Mouse (Mus musculus) liver, embryonic 12.5 days (tissue): ENCODE results near the gene Nup188. TPM values are rescaled to one million over a fixed set of nuclear protein-coding genes. Genes with fewer than 3 reads are reported as not detected.

Experiments
- ATAC-seq: fragments of 200-750 bp; cut with Nextera tagmentation; 2 replicates; pipeline ENCODE4 v1.8.0; 2017; ENCODE audit warnings: moderate number of reproducible peaks, mild to moderate bottlenecking, moderate library complexity
- H3K27ac ChIP-seq: fragments of 300-500 bp; sonication (generic); 2 replicates; pipeline ENCODE4 v1.5.1; 2016; ENCODE audit warnings: mild to moderate bottlenecking
- H3K27me3 ChIP-seq: fragments of 300-500 bp; sonication (generic); replicated peaks from 2 replicates; pipeline ENCODE4 v1.6.1; 2016; ENCODE audit warnings: mild to moderate bottlenecking, moderate library complexity
- H3K36me3 ChIP-seq: fragments of 300-500 bp; sonication (generic); 2 replicates; pipeline ENCODE4 v1.6.1; 2016; ENCODE audit warnings: mild to moderate bottlenecking, moderate library complexity
- H3K4me1 ChIP-seq: fragments of 300-500 bp; sonication (generic); 2 replicates; pipeline ENCODE4 v1.6.1; 2016
- H3K4me2 ChIP-seq: fragments of 300-500 bp; sonication (generic); 2 replicates; pipeline ENCODE4 v1.6.1; 2016; ENCODE audit warnings: mild to moderate bottlenecking, moderate library complexity
- H3K4me3 ChIP-seq: fragments of 300-500 bp; sonication (generic); 2 replicates; pipeline ENCODE4 v1.5.1; 2016; ENCODE audit warnings: mild to moderate bottlenecking, moderate library complexity
- H3K9ac ChIP-seq: fragments of 300-500 bp; sonication (generic); 2 replicates; pipeline ENCODE4 v1.6.1; 2016; ENCODE audit warnings: mild to moderate bottlenecking, moderate library complexity
- H3K9me3 ChIP-seq: fragments of 300-500 bp; sonication (generic); replicated peaks from 2 replicates; pipeline ENCODE4 v1.6.1; 2016; ENCODE audit warnings: mild to moderate bottlenecking, moderate library complexity
- WGBS: fragments of 180-500 bp; shearing (Covaris S2); methylation state at CpG from one replicate; pipeline ENCODE4 v1.1.7; 2016; ENCODE audit not compliant: insufficient replicate concordance; 5-methylcytosine and 5-hydroxymethylcytosine counted together
- polyA plus RNA-seq: library from polyadenylated mRNA; unstranded; fragments of >200 nt; fragmentation: Nextera tagmentation; extraction: Ambion mirVana; gene quantifications from 2 replicates; pipeline ENCODE4 v1.2.1, GENCODE M21; 2016

The Nup188 gene
- polyA plus RNA-seq, 1 experiment from 2014 or later, result 23.9 TPM

DNA sequence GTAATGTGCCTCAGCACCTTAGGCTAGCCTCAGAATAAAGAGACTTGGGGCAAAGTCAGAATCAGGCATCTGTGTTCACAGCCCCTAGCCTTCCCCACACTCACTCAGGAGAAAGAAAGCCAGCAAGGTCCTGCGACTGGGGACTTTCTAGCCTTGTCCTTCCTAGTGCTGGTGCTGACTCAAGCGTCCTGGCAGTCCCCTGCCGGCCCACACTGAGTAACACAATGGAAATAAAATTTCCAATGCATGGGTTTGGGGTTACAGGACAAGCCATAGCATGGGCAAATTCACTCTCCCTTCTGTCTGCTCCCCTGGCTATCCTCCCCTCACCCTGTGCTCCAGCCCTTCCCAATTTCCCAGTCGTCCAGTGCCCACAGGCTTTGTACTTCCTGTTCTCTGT, 17.8 kb upstream of the Nup188 start:
- peak overlapping the region; percentile 53 for H3K27ac ChIP-seq
- H3K4me2 ChIP-seq, result no peak overlapping the region
- 55% methylated on average over 4 of the region's 4 CpGs for WGBS

DNA sequence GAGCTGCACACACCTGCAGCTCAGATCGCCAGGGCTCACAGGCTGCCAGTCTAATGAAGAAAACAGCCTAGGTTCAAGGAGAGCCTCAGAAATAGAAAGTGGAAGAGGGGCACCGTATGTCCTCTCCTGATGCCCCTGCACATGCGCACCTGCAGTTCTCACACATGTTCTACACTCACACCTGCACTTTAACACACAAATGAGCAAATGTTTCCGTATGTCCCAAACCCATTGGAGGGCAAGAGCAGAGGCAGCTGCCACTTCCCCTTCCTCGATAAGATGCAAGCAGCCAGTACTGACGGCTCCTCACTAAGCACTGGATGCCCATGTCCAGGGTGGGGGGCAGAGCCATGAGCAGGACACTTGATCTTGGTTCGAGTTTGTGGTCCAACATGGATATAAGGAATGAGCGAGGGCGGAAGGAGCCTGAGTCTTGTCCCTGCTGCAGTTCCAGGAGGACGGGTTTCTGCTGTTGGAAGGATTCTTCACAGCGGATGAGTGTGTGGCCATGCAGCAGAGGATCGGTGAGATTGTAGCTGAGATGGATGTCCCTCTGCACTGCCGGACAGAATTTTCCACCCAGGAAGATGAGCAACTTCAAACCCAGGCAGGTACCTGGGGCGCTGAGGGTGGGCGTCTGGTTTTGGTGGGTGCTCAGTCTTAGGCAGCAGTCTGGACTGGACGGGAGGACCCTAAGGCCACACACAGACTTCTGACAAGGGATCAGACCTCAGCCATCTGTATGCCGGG, 16.8 kb upstream of the Nup188 start:
- Histone ChIP-seq H3K4me1 (peaks cover 34% of the 10 kb centered on the region), H3K9me3 (no peaks in the 10 kb centered on the region), H3K4me3 (no peak overlapping the region), H3K27ac (no peak overlapping the region), H3K4me2 (no peak overlapping the region), H3K27me3 (no peaks in the 10 kb centered on the region), H3K9ac (no peak overlapping the region), H3K36me3 (peaks cover 12% of the 10 kb centered on the region)
- no peak for ATAC-seq
- WGBS, result 68% methylated on average over 17 of the region's 17 CpGs

More for the DNA sequence above, 17.8 kb upstream of the Nup188 start:
- H3K36me3 ChIP-seq, result peaks cover 22% of the 10 kb centered on the region
- H3K4me3 ChIP-seq, result no peak overlapping the region
- no peak for ATAC-seq
- no peak overlapping the region for H3K9ac ChIP-seq
- peaks cover 34% of the 10 kb centered on the region for H3K4me1 ChIP-seq
- H3K9me3 ChIP-seq, result no peaks in the 10 kb centered on the region
- no peaks in the 10 kb centered on the region for H3K27me3 ChIP-seq

DNA sequence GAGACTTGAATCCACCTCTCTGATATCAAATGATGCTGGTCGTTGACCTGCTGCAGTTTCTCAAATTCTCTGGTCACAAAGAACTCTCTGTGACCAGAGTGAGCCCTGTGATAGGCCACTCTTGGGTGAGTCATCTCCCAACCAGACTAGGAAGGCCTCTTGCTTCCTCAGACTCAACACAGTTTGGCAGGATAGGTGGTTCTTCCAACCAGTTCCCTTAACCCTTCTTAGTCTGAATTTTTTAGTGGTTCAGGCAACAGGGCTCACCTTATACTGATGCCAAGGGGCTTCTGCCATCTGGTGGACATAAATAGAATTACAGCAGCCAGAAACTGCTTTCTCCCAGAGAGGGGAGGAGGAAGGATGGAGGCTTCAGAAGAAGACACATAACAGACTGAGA, 16.1 kb upstream of the Nup188 start:
- ATAC-seq, result peak; percentile 55; the same call in 1 of the 2 replicates
- WGBS, result 12% methylated on average over 1 of the region's 1 CpGs
- no peak overlapping the region for H3K27ac ChIP-seq

DNA sequence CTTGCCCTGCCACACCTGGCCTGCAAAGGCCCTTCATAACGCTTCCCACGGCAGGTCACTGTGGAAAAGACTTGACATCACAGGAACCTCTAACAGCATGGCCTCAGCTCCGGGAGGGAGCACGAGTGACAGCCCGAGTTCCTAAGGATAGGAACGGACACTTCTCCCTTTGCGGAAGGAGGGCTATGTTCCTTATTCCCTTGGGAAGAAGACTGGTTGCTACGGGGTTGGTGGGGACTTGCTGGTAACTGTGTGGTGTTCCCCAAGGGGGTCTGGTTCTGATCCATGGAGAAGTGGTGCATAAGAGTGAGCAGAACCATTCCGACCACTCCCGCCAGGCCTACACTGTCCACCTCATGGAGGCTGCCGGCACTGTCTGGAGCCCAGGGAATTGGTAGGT, 5.5 kb upstream of the Nup188 start, which contains the start of gene Gm28038:
Gene Gm28038, plus strand, starts transcription at position 301 of the 400 bp plus-strand sequence.
- no peak for ATAC-seq
- WGBS, result 79% methylated on average over 11 of the region's 11 CpGs

More for the DNA sequence above, 16.1 kb upstream of the Nup188 start:
- H3K9ac ChIP-seq, result no peak overlapping the region
- no peaks in the 10 kb centered on the region for H3K9me3 ChIP-seq
- H3K4me1 ChIP-seq, result peaks cover 29% of the 10 kb centered on the region
- H3K27me3 ChIP-seq, result no peaks in the 10 kb centered on the region
- no peak overlapping the region for H3K4me3 ChIP-seq
- H3K36me3 ChIP-seq, result peaks cover 5% of the 10 kb centered on the region; the same call in 1 of the 2 replicates
- H3K4me2 ChIP-seq, result no peak overlapping the region

DNA sequence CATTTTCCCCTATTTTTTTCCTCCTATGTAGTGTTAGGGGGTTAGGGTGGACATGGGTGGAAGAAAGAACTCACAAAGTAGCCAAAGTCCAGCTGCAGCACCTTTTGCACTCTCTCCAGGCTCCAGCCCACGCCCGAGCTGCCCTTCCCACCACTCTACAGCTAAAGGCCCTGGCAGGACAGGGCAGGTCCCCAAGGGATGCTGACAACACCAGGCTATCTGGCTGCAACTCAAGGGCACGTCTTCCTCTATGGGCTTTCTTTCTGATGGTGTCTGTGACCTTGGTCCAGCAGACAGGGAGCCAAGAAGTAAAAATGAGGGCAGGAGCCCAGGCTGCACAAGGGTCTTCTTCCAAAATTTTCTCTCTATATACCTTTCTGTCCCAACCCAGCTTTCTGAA, 4.5 kb upstream of the Nup188 start:
- H3K36me3 ChIP-seq, result peaks cover 28% of the 10 kb centered on the region
- no peak for ATAC-seq
- H3K4me1 ChIP-seq, result peaks cover 15% of the 10 kb centered on the region
- H3K27ac ChIP-seq, result no peak overlapping the region; the same call in 1 of the 2 replicates
- no peaks in the 10 kb centered on the region for H3K9me3 ChIP-seq
- H3K27me3 ChIP-seq, result no peaks in the 10 kb centered on the region
- H3K9ac ChIP-seq, result no peak overlapping the region
- no peak overlapping the region for H3K4me2 ChIP-seq
- WGBS, result 62% methylated on average over 3 of the region's 3 CpGs
- H3K4me3 ChIP-seq, result no peak overlapping the region

More for the DNA sequence above, 5.5 kb upstream of the Nup188 start, which contains the start of gene Gm28038:
- Histone ChIP-seq H3K9me3 (no peaks in the 10 kb centered on the region), H3K27me3 (no peaks in the 10 kb centered on the region), H3K9ac (no peak within 1 kb of the TSS), H3K4me1 (peaks cover 15% of the 10 kb centered on the region), H3K4me2 (no peak within 1 kb of the TSS), H3K36me3 (peaks cover 28% of the 10 kb centered on the region), H3K4me3 (no peak within 1 kb of the TSS), H3K27ac (no peak within 1 kb of the TSS; the same call in 1 of the 2 replicates)

DNA sequence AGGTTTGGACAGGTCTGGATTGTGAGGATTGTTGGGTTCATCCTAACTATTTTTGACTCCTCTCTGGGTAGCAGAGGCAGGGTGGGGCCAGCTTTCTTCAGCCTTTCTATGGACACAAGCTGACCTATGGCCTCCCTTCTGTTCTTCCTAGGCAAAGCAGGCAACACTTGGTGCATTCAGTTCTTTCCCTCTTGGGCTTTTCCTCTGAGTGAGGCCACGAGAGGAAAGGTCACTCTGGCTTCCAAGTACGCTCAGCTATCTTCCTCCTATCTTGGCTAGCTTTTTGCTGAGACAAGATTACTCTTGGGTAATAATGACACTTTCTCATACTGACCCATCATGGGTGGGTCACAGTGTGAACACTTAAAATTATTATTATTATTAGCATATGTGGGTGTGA, 3.0 kb upstream of the Nup188 start:
- Histone ChIP-seq H3K36me3 (peaks cover 24% of the 10 kb centered on the region), H3K27ac (no peak overlapping the region), H3K4me2 (no peak overlapping the region), H3K4me1 (peaks cover 29% of the 10 kb centered on the region), H3K9ac (no peak overlapping the region), H3K27me3 (no peaks in the 10 kb centered on the region), H3K9me3 (0 out of 2 replicates have a peak, but pooled peaks cover under 1% of the 10 kb centered on the region), H3K4me3 (no peak overlapping the region)
- WGBS, result 85% methylated on average over 2 of the region's 2 CpGs
- no peak for ATAC-seq

DNA sequence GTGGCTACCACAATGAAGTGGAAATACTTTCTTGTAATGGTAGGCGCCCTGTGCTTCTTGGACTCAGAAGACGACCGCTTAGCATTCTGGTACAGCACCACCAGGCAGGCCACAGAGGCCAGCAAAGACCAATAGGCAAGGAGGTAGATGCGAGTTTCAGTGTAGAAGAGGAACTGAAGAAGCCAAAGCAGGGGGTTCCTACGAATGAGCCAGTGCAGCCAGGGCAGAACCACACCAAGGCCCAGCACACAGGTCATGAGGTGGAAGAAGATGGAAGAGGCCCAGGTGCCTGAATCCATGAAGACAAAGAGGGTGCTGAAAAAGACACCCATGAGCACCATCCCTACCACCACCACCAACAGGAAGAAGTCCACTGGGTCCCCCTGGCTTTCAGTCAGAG, 1.2 kb upstream of the Nup188 start:
- peak overlapping the region; percentile 94 for H3K9ac ChIP-seq
- peaks cover 35% of the 10 kb centered on the region for H3K4me1 ChIP-seq
- no peaks in the 10 kb centered on the region for H3K27me3 ChIP-seq
- peak overlapping the region; percentile 91 for H3K4me3 ChIP-seq
- ATAC-seq, result no peak
- 0 out of 2 replicates have a peak, but pooled peaks cover 3% of the 10 kb centered on the region for H3K9me3 ChIP-seq
- WGBS, result 72% methylated on average over 5 of the region's 5 CpGs
- H3K4me2 ChIP-seq, result peak overlapping the region; percentile 92
- peaks cover 33% of the 10 kb centered on the region for H3K36me3 ChIP-seq
- no peak overlapping the region for H3K27ac ChIP-seq

DNA sequence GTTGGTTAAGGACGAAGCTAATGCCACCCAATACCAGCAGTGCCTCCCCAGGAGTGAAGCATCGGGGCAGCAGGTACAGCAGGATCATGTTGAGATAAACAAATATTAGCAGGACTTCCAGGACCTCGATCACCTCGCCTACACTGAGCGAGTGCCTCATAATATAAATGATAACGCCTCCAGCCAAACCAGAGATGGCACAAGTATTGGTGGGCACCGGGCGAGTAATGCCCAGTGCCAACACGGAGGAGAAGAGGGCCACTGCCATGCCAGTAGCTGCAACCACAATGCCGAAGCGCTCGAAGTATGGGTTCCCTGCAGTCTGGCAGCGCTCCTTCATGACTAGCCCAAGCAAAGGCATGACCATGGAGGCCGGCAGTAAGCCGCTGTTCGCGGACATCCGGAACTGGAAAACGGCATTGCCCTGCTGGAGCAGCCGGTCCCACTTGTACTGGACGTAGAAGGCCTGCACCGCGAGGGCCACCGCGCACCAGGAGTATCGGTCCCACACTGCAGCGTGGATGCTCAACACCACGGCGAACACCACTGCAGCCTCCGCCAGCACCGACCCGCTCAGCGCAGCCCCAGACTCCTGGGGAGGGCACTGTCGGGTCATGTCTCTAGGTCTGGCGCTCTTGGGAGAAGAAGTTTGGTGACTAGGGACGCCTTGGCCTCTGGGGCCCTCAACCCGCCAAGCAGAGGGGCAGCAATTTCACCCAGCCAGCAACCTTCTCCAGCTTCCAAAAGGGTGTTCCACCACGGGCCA, 598 bp upstream of the Nup188 start:
- H3K27ac ChIP-seq, result peak overlapping the region; percentile 55
- 11% methylated on average over 38 of the region's 38 CpGs for WGBS
- H3K9me3 ChIP-seq, result 0 out of 2 replicates have a peak, but pooled peaks cover 3% of the 10 kb centered on the region
- H3K4me1 ChIP-seq, result peaks cover 40% of the 10 kb centered on the region
- peaks cover 34% of the 10 kb centered on the region for H3K36me3 ChIP-seq
- no peaks in the 10 kb centered on the region for H3K27me3 ChIP-seq
- ATAC-seq, result peak; percentile 59
- peak overlapping the region; percentile 92 for H3K4me2 ChIP-seq
- peak overlapping the region; percentile 91 for H3K4me3 ChIP-seq
- H3K9ac ChIP-seq, result peak overlapping the region; percentile 94

DNA sequence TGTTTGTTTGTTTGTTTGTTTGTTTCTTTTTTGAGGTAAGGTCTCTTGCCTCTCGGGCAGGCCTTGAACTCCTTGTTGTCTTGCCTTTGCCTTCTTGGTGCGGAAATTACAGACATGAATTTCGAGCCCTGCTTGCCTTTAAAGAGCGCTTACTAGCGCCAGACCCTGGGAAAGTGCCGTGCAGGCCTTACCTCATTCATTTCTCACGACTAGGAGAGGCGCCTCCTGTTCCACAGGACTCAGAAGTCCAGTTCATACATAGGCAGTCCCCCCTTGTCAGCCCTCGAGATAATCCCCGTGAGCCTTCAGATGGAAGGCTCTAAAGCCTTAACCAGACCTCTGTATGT, 803 bp downstream of the Nup188 start:
- Histone ChIP-seq H3K27me3 (no peaks in the 10 kb centered on the region), H3K36me3 (peaks cover 40% of the 10 kb centered on the region), H3K9me3 (0 out of 2 replicates have a peak, but pooled peaks cover 3% of the 10 kb centered on the region), H3K4me2 (peak overlapping the region; percentile 92), H3K9ac (peak overlapping the region; percentile 94), H3K4me3 (peak overlapping the region; percentile 91), H3K4me1 (peaks cover 42% of the 10 kb centered on the region), H3K27ac (peak overlapping the region; percentile 84)
- WGBS, result under 1% methylated on average over 10 of the region's 10 CpGs
- no peak for ATAC-seq

DNA sequence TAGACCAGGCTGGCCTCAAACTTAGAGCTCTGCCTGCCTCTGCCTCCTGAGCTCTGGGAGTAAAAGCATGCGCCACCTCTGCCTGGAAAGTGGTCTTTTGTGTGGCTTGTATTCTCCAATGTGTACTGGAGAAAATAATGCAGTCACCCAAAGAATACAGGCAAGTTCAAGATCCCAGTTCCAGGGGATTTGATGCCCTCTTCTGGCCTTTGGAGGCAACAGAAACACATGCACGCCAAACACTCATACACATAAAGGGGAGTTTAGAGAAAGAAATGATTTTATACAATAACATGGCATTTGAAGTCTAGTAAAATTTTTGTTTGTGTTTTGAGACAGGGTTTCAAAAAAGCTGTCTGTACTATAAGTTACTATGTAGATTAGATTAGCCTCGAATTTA, 13.3 kb downstream of the Nup188 start:
- Histone ChIP-seq H3K4me2 (no peak overlapping the region), H3K27me3 (no peaks in the 10 kb centered on the region), H3K27ac (no peak overlapping the region), H3K4me3 (no peak overlapping the region), H3K9me3 (no peaks in the 10 kb centered on the region), H3K4me1 (no peaks in the 10 kb centered on the region), H3K36me3 (peaks cover 93% of the 10 kb centered on the region), H3K9ac (no peak overlapping the region)
- 68% methylated on average over 3 of the region's 3 CpGs for WGBS
- no peak for ATAC-seq

DNA sequence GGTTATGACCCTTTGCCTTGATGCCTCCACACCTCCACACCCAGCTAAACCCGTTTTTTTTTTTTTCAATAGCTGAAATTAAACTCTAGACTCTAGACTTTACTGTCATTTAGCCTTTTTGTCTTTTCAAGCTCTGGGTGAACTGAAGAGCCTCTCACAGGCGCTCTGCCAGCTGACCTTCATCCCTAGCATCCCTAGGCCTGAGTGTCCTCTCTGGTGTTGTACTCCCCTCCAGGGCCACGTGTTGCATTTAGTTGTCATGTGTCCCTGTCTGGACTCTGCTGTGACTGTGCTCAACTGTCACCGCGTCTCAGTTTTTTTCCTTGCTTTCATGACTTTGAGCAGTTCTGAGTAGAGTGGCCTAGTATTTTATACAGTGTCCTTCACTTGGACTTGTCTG, 13.8 kb downstream of the Nup188 start:
- no peak for ATAC-seq
- H3K27ac ChIP-seq, result no peak overlapping the region
- H3K27me3 ChIP-seq, result no peaks in the 10 kb centered on the region
- no peak overlapping the region for H3K4me2 ChIP-seq
- WGBS, result 82% methylated on average over 5 of the region's 5 CpGs
- H3K4me3 ChIP-seq, result no peak overlapping the region
- peaks cover 95% of the 10 kb centered on the region for H3K36me3 ChIP-seq
- H3K9ac ChIP-seq, result no peak overlapping the region
- H3K4me1 ChIP-seq, result no peaks in the 10 kb centered on the region
- H3K9me3 ChIP-seq, result no peaks in the 10 kb centered on the region

DNA sequence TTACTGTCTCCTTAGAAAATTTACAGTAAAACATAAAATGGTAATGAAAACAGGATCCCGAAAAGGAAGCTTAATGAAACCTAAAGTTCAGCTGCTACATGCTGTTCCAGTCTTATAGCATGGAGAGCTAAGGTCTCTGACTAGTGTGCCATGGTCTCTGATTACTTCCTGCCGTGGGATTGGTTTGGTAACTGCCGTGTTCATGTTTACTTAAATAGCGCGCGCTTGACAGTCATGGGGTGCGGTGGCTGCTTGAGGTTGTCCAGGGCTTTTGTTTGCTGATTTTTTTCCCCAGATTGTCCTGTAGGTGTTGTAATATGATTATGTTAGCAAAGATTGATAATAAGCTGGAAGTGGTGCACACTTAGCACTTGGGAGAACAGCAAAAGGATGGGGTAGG, 19.9 kb downstream of the Nup188 start:
- ATAC-seq, result no peak
- H3K27me3 ChIP-seq, result no peaks in the 10 kb centered on the region
- H3K36me3 ChIP-seq, result peaks cover 100% of the 10 kb centered on the region
- WGBS, result 88% methylated on average over 7 of the region's 7 CpGs
- no peak overlapping the region for H3K9ac ChIP-seq
- H3K9me3 ChIP-seq, result no peaks in the 10 kb centered on the region
- no peak overlapping the region for H3K27ac ChIP-seq
- H3K4me2 ChIP-seq, result no peak overlapping the region
- peaks cover 13% of the 10 kb centered on the region for H3K4me1 ChIP-seq
- no peak overlapping the region for H3K4me3 ChIP-seq
